In genomic region chr4:154237306-154237705, GRCm38 (mm10) we compare ENCODE assay signal across 8 mouse cellular contexts.
DNase-seq lines count a peak whose midpoint lies in the region; ATAC-seq and TF ChIP-seq lines count a peak whose summit lies in the region.

No protein-coding gene starts in this region.

- ATAC-seq in heart, embryonic 11.5 days (replicated peaks; ENCODE audit: insufficient number of reproducible peaks, low FRiP score, low TSS enrichment) = peak; percentile 37; the same call in 1 of the 2 replicates
- ATAC-seq in embryonic facial prominence, embryonic 11.5 days (replicated peaks; ENCODE audit: insufficient number of reproducible peaks, low FRiP score, low TSS enrichment, low read depth) = peak; percentile 67
- ATAC-seq in intestine, embryonic 14.5 days (replicated peaks; ENCODE audit: low FRiP score, low TSS enrichment, low read depth) = peak; percentile 69
- peak; percentile 18; the same call in 1 of the 2 replicates for ATAC-seq in midbrain, postnatal 0 days (ENCODE audit: low FRiP score)

- peaks cover 35% of the 10 kb centered on the region for H3K4me1 ChIP-seq in heart, embryonic 11.5 days (ENCODE audit: control insufficient read depth, insufficient read depth, low read length)
- peaks cover 4% of the 10 kb centered on the region; the same call in 1 of the 2 replicates for H3K4me1 ChIP-seq in embryonic facial prominence, embryonic 11.5 days (ENCODE audit: control insufficient read depth, insufficient read depth, low read length)
- H3K4me1 ChIP-seq in intestine, embryonic 14.5 days (replicated peaks; ENCODE audit: control insufficient read depth, insufficient read depth, low read length) = peaks cover 14% of the 10 kb centered on the region
- no peaks in the 10 kb centered on the region; the same call in 1 of the 2 replicates for H3K4me1 ChIP-seq in midbrain, postnatal 0 days (ENCODE audit: insufficient read depth, low read length)
- H3K4me1 ChIP-seq in thymus, adult 2 months (replicated peaks; ENCODE audit: control insufficient read depth, insufficient read depth, low read length) = no peaks in the 10 kb centered on the region

- 4% methylated on average over 9 of the region's 9 CpGs for WGBS in heart, embryonic 11.5 days (ENCODE audit: insufficient replicate concordance)
- WGBS in embryonic facial prominence, embryonic 11.5 days = 6% methylated on average over 9 of the region's 9 CpGs
- WGBS in intestine, embryonic 14.5 days = 3% methylated on average over 8 of the region's 9 CpGs
- 3% methylated on average over 9 of the region's 9 CpGs for WGBS in midbrain, postnatal 0 days
- WGBS in thymus, adult 2 months = 41% methylated on average over 9 of the region's 9 CpGs

- no peak for TF ChIP-seq POLR2A in thymus, adult 2 months (IDR thresholded peaks at IDR 0.05; ENCODE audit: control insufficient read depth, extremely low read depth, insufficient read depth, low read length, poor library complexity)

- no peak overlapping the region for H3K27ac ChIP-seq in heart, embryonic 11.5 days (ENCODE audit: low read depth, low read length)
- peak overlapping the region; percentile 61; the same call in 1 of the 2 replicates for H3K27ac ChIP-seq in embryonic facial prominence, embryonic 11.5 days (replicated peaks; ENCODE audit: low read depth, low read length)
- H3K27ac ChIP-seq in intestine, embryonic 14.5 days (ENCODE audit: low read depth) = peak overlapping the region; percentile 44; the same call in 1 of the 2 replicates
- no peak overlapping the region for H3K27ac ChIP-seq in midbrain, postnatal 0 days (ENCODE audit: low read depth, low read length)
- H3K27ac ChIP-seq in thymus, adult 2 months (ENCODE audit: control insufficient read depth, insufficient read depth, low read length) = no peak overlapping the region

- peak overlapping the region; percentile 63 for H3K4me2 ChIP-seq in heart, embryonic 11.5 days
- peak overlapping the region; percentile 58 for H3K4me2 ChIP-seq in embryonic facial prominence, embryonic 11.5 days (ENCODE audit: low read depth, low read length)
- H3K4me2 ChIP-seq in intestine, embryonic 14.5 days (ENCODE audit: low read length) = peak overlapping the region; percentile 48
- H3K4me2 ChIP-seq in midbrain, postnatal 0 days (ENCODE audit: low read depth, low read length, poor library complexity, severe bottlenecking) = peak overlapping the region; percentile 47

- H3K36me3 ChIP-seq in heart, embryonic 11.5 days (ENCODE audit: control insufficient read depth, insufficient read depth, low read length) = no peaks in the 10 kb centered on the region
- no peaks in the 10 kb centered on the region for H3K36me3 ChIP-seq in embryonic facial prominence, embryonic 11.5 days (replicated peaks; ENCODE audit: control insufficient read depth, insufficient read depth, low read depth, low read length)
- no peaks in the 10 kb centered on the region for H3K36me3 ChIP-seq in intestine, embryonic 14.5 days (ENCODE audit: control insufficient read depth, insufficient read depth, low read length)
- no peaks in the 10 kb centered on the region for H3K36me3 ChIP-seq in midbrain, postnatal 0 days (ENCODE audit: insufficient read depth, low read length)
- H3K36me3 ChIP-seq in thymus, adult 2 months (ENCODE audit: control insufficient read depth, insufficient read depth, low read length) = no peaks in the 10 kb centered on the region

- no peaks in the 10 kb centered on the region for H3K9me3 ChIP-seq in heart, embryonic 11.5 days (replicated peaks; ENCODE audit: control insufficient read depth, low read length)
- H3K9me3 ChIP-seq in embryonic facial prominence, embryonic 11.5 days (replicated peaks; ENCODE audit: control insufficient read depth, low read length) = no peaks in the 10 kb centered on the region
- H3K9me3 ChIP-seq in intestine, embryonic 14.5 days (ENCODE audit: control insufficient read depth, low read length) = no peaks in the 10 kb centered on the region
- no peaks in the 10 kb centered on the region for H3K9me3 ChIP-seq in midbrain, postnatal 0 days (ENCODE audit: low read length)

- DNase-seq in heart, adult 11 months = no peak
- peak; percentile 73 for DNase-seq in embryonic facial prominence, embryonic 11.5 days (ENCODE audit: low spot score)
- DNase-seq in intestine, embryonic 14.5 days (ENCODE audit: low spot score) = peak; percentile 68
- no peak for DNase-seq in midbrain, postnatal 0 days (ENCODE audit: low spot score)
- no peak for DNase-seq in left cerebral cortex, adult 9 months (ENCODE audit: low spot score in 2 of 2)
- DNase-seq in left cerebral cortex, postnatal 25 days (ENCODE audit: low spot score in 2 of 2) = no peak
- no peak for DNase-seq in thymus, adult 2 months

- peak overlapping the region; percentile 28 for H3K4me3 ChIP-seq in heart, embryonic 11.5 days (ENCODE audit: low read depth, low read length)
- H3K4me3 ChIP-seq in embryonic facial prominence, embryonic 11.5 days (ENCODE audit: low read depth, low read length) = peak overlapping the region; percentile 11
- peak overlapping the region; percentile 17 for H3K4me3 ChIP-seq in intestine, embryonic 14.5 days (ENCODE audit: low read depth, low read length)
- 0 out of 2 replicates have a peak overlapping the region, but pooled peaks have one; percentile 5 for H3K4me3 ChIP-seq in midbrain, postnatal 0 days (ENCODE audit: low read depth, low read length)
- no peak overlapping the region for H3K4me3 ChIP-seq in thymus, adult 2 months (ENCODE audit: control insufficient read depth, insufficient read depth, low read length)

- 0 out of 2 replicates have a peak overlapping the region, but pooled peaks have one; percentile 35 for H3K9ac ChIP-seq in heart, embryonic 11.5 days (ENCODE audit: low read depth, low read length)
- H3K9ac ChIP-seq in embryonic facial prominence, embryonic 11.5 days (replicated peaks; ENCODE audit: low read length) = 0 out of 2 replicates have a peak overlapping the region, but pooled peaks have one; percentile 15
- no peak overlapping the region for H3K9ac ChIP-seq in intestine, embryonic 14.5 days (ENCODE audit: low read length)
- H3K9ac ChIP-seq in midbrain, postnatal 0 days (replicated peaks; ENCODE audit: low read length, poor library complexity, severe bottlenecking) = 0 out of 2 replicates have a peak overlapping the region, but pooled peaks have one; percentile 39

- TF ChIP-seq CTCF in midbrain, postnatal 0 days (IDR thresholded peaks at IDR 0.05) = no peak
- no peak for TF ChIP-seq CTCF in thymus, adult 2 months (IDR thresholded peaks at IDR 0.05; ENCODE audit: borderline replicate concordance, control insufficient read depth, extremely low read depth, insufficient read depth, low read length, poor library complexity)

- 0 out of 2 replicates have a peak, but pooled peaks cover 2% of the 10 kb centered on the region for H3K27me3 ChIP-seq in heart, embryonic 11.5 days (ENCODE audit: control insufficient read depth, insufficient read depth, low read length)
- no peaks in the 10 kb centered on the region for H3K27me3 ChIP-seq in embryonic facial prominence, embryonic 11.5 days (ENCODE audit: control insufficient read depth, insufficient read depth, low read length)
- H3K27me3 ChIP-seq in intestine, embryonic 14.5 days (replicated peaks; ENCODE audit: control insufficient read depth, insufficient read depth, low read length) = no peaks in the 10 kb centered on the region
- H3K27me3 ChIP-seq in midbrain, postnatal 0 days (ENCODE audit: insufficient read depth, low read length) = no peaks in the 10 kb centered on the region
- H3K27me3 ChIP-seq in thymus, adult 2 months (ENCODE audit: control insufficient read depth, insufficient read depth, low read length) = no peaks in the 10 kb centered on the region

- intact Hi-C loops in left cerebral cortex, postnatal 25 days (cut with DNase I) = no loop called here

Comparison
In these comparisons a context has a peak if more than half of its experiments do, and no peak if none do; other contexts are left out.
1. ATAC-seq: peak in every context shown above with its lines; median percentile 69 in intestine, embryonic 14.5 days; 67 in embryonic facial prominence, embryonic 11.5 days; 37 in heart, embryonic 11.5 days; 18 in midbrain, postnatal 0 days.
2. H3K27ac ChIP-seq: peak in embryonic facial prominence, embryonic 11.5 days (single experiment) and intestine, embryonic 14.5 days (single experiment); none in heart, embryonic 11.5 days (single experiment), midbrain, postnatal 0 days (single experiment) and thymus, adult 2 months (single experiment).
3. DNase-seq: peak in embryonic facial prominence, embryonic 11.5 days (single experiment) and intestine, embryonic 14.5 days (single experiment); none in heart, adult 11 months (single experiment), midbrain, postnatal 0 days (single experiment), left cerebral cortex, adult 9 months (0 of 2), left cerebral cortex, postnatal 25 days (0 of 2) and thymus, adult 2 months (single experiment).
4. Peak in every context shown above with its lines, with median percentiles within 50 percentile points of each other: H3K4me2 ChIP-seq.